Mouse (Mus musculus) bone marrow macrophage, adult 2 months (primary cell): ENCODE data around the gene Bach2. TPM values are rescaled to one million over a fixed set of nuclear protein-coding genes. Genes with fewer than 3 reads are reported as not detected.

Experiments used
- H3K27ac ChIP-seq: 2 replicates; pipeline ENCODE4 v1.5.1; 2012; ENCODE audit warnings: low read depth, low read length; ENCODE audit not compliant: insufficient read depth
- H3K4me1 ChIP-seq: 2 replicates; pipeline ENCODE4 v1.6.1; 2012; ENCODE audit warnings: low read length; ENCODE audit not compliant: control insufficient read depth, insufficient read depth
- H3K4me3 ChIP-seq: 2 replicates; pipeline ENCODE4 v1.5.1; 2012; ENCODE audit warnings: mild to moderate bottlenecking, low read length, moderate library complexity; ENCODE audit not compliant: insufficient read depth
- CTCF ChIP-seq: IDR thresholded peaks from 2 replicates; pipeline ENCODE4 v1.5.1; 2012; ENCODE audit warnings: low read depth, mild to moderate bottlenecking, low read length, moderate library complexity
- POLR2A ChIP-seq: IDR thresholded peaks from 2 replicates; pipeline ENCODE4 v1.6.1; 2012; ENCODE audit warnings: mild to moderate bottlenecking, low read depth, low read length, borderline replicate concordance
- polyA plus RNA-seq: library from polyadenylated mRNA; stranded (reverse); fragments of >200 nt; gene quantifications from 2 replicates; pipeline ENCODE4 v1.2.4, GENCODE M21; 2012; ENCODE audit not compliant: missing spikeins, insufficient read depth, insufficient read length

Bach2 gene
- polyA plus RNA-seq, 1 experiment, result 1.4 TPM

DNA sequence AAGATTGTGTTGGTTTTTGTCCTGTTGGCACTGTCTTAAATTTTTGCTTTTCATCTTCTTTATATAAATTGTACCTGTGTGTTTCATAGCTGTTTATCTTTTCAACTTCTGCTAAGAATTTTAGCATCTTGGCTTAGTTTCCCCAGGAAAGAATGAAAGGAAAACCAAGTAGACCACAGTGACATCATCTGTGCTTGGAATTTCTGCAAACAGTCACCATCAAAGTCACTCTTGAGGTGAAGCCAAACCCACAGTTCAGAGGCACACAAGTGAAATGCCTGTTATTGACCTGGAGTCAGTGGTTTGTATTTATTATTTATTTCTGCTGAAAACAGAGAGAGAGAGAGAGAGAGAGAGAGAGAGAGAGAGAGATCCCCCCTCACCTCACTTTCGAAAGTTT, 95.5 kb downstream of the Bach2 start:
- H3K27ac ChIP-seq, result no peak overlapping the region
- no peaks in the 10 kb centered on the region for H3K4me1 ChIP-seq
- no peak overlapping the region for H3K4me3 ChIP-seq
- TF ChIP-seq CTCF (no peak), POLR2A (no peak)

GRCm38 (mm10) chr4:32334765-32335164, 96.2 kb downstream of the Bach2 start:
- H3K4me1 ChIP-seq, result no peaks in the 10 kb centered on the region
- H3K4me3 ChIP-seq, result no peak overlapping the region
- no peak overlapping the region for H3K27ac ChIP-seq

GRCm38 (mm10) chr4:32335659-32336058, 97.1 kb downstream of the Bach2 start:
- H3K4me3 ChIP-seq, result no peak overlapping the region
- TF ChIP-seq POLR2A (no peak), CTCF (no peak)
- H3K4me1 ChIP-seq, result no peaks in the 10 kb centered on the region
- H3K27ac ChIP-seq, result no peak overlapping the region

More at GRCm38 (mm10) chr4:32334765-32335164, 96.2 kb downstream of the Bach2 start:
- TF ChIP-seq POLR2A (no peak), CTCF (no peak)

DNA sequence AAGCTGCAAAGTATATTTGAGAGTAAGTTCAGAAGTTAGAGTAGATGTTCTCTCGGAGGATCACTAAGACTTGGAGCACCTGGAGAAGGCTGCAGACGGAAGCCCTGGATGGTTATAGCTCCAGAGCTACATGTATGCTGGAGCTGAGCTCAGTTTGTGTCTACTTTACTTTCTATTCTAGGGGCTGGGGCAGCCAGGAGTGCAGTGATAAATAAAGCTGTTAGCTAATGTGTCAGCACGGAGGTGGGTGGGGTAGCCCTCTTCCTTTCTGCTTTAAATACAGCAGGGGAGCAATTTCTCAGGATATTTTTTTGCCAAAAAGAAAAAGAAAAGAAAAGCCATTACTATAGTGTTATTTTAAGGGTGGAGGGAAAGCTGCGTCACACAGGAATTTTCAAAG, 98.0 kb downstream of the Bach2 start:
- no peak for TF ChIP-seq POLR2A
- TF ChIP-seq CTCF, result no peak
- Histone ChIP-seq H3K27ac (no peak overlapping the region), H3K4me3 (no peak overlapping the region), H3K4me1 (no peaks in the 10 kb centered on the region)

- TF ChIP-seq POLR2A, result no peak
- Histone ChIP-seq H3K27ac (no peak overlapping the region), H3K4me3 (no peak overlapping the region), H3K4me1 (no peaks in the 10 kb centered on the region)
Observed at GRCm38 (mm10) chr4:32337638-32338037, 99.0 kb downstream of the Bach2 start.

- TF ChIP-seq POLR2A, result no peak
- no peak for TF ChIP-seq CTCF
- Histone ChIP-seq H3K4me1 (no peaks in the 10 kb centered on the region), H3K27ac (no peak overlapping the region), H3K4me3 (no peak overlapping the region)
Observed at GRCm38 (mm10) chr4:32338451-32338850, 99.8 kb downstream of the Bach2 start.

DNA sequence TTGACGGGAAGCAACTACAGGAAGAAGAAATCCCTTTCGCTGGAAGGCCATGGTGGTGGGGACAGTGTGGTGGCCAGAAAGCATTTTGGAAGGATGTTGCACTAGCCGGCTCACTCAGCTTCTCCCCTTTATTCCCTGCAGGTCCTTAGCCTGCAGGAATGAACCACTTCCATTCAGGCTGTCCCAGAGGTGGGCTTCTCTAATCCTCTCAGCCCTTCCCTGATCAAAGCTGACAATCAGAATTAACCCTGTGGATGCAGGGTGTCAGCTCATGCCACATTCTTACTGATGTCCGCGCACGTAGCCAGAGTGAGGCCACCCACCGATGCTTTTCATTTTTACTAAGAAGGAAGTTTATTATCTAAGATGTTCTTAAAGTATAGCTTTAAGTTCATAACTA, 102.2 kb downstream of the Bach2 start:
- no peak overlapping the region for H3K4me3 ChIP-seq
- TF ChIP-seq CTCF, result no peak
- TF ChIP-seq POLR2A, result no peak
- no peak overlapping the region for H3K27ac ChIP-seq
- H3K4me1 ChIP-seq, result no peaks in the 10 kb centered on the region

- Histone ChIP-seq H3K27ac (no peak overlapping the region), H3K4me1 (peaks cover 3% of the 10 kb centered on the region), H3K4me3 (no peak overlapping the region)
- TF ChIP-seq POLR2A (no peak), CTCF (no peak)
Observed at GRCm38 (mm10) chr4:32342269-32342668, 103.7 kb downstream of the Bach2 start.

DNA sequence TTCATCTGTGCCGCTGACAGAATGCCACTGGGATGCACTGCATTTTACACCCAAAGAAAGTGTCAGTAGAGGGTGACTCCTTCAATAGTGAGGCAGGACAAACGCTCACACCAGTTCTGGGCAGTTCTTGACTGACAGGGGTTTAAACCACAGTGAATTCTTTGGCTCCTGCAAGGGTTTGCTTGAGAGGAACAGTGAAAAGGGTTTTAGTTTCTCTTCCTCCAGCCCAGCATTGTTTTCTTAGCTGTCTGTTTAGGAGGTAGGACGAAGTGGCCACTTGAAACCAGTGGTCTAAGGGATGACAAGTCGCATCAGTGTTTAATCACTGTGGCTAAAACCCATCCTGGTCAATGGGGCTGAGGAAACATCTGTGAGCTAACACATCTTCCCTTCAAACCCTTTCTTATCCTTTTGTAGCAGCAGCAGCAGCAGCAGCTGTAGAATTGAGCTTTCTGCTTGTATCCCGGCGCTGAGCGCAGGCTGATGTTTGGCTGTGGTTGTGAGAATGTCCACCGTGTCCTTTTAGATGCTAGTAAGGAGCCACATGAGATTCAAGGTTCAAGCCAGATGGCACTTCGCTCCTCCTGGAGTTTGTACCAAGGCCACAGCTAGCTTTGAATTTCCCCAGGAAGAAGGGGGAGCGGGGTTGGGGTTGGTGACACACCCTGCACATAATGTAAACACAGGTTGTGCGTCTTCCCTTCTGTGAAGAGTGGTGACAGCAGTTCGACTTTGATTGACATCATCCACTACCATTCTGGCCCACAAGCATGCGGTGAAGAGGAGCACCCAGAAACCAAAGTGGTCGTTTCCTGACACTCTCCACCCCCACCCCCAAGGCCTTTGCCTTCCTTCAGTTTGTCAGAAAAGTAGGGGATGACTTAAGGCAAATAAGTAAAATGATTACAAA, 104.9 kb downstream of the Bach2 start:
- Histone ChIP-seq H3K4me1 (peaks cover 4% of the 10 kb centered on the region), H3K4me3 (no peak overlapping the region), H3K27ac (no peak overlapping the region)
- TF ChIP-seq CTCF, result no peak
- no peak for TF ChIP-seq POLR2A

- Histone ChIP-seq H3K4me1 (peaks cover 4% of the 10 kb centered on the region), H3K27ac (no peak overlapping the region)
Observed at GRCm38 (mm10) chr4:32344276-32344675, 105.7 kb downstream of the Bach2 start.

More at GRCm38 (mm10) chr4:32344276-32344675, 105.7 kb downstream of the Bach2 start:
- TF ChIP-seq POLR2A (no peak), CTCF (no peak)
- no peak overlapping the region for H3K4me3 ChIP-seq
